Mouse (Mus musculus) small intestine, adult 2 months (tissue): Measurements from ENCODE around the gene Bpnt1.

Experiments used
- CTCF ChIP-seq: fragments of 200-500 bp; IDR thresholded peaks from 2 replicates; pipeline ENCODE4 v1.5.1; 2012; ENCODE audit warnings: low read depth, mild to moderate bottlenecking, control low read depth, inconsistent platforms, low read length, moderate library complexity, mixed read lengths; ENCODE audit not compliant: insufficient replicate concordance, insufficient read length; ENCODE audit errors: extremely low read depth
- POLR2A ChIP-seq: fragments of 200-500 bp; IDR thresholded peaks from 2 replicates; pipeline ENCODE4 v1.6.1; 2012; ENCODE audit warnings: low read depth, mild to moderate bottlenecking, control low read depth, inconsistent platforms, low read length, moderate library complexity

DNA sequence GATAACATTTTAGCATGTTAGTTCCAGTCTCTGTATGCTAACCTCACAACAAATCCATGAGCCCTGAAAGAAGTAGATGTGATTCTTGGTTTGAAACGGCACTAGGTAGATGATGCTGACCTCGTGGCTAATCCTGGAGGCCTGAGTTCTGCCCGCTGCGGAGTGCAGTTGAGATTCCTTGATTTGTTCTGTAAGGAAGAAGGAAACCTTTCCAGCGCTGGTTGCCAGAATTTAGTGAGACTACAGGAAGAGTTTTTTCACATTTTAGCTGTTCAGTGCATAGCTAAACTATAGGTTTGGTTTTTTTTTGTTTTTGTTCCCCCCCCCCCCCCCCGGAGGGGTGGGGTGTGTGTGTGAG is 32.2 kb downstream of the Bpnt1 start:
- TF ChIP-seq CTCF (no peak), POLR2A (no peak)
